In the genomic region with DNA sequence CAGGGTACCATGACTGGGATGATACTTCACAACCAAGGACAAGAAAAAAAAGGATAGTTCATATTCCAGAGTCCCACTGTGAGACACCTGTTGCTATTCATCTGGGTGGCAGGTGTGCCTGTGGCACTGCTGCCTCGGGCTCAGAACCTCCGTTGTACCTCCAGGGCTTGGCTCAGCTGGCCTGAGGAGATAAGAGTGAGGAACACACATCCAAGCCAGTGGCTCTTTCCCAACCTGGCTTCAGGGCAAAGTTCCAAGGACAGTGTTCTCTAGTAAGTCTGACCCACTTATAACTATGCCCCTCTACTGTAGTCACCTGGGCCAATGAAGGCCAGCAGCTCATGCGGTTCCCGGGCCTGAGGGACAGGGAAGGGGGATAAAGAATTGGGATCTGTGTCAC, we compare ENCODE assay signal across 19 mouse cellular contexts. TPM values are rescaled to one million over a fixed set of nuclear protein-coding genes. Genes with fewer than 3 reads are reported as not detected.
DNase-seq lines count a peak whose midpoint lies in the region; ATAC-seq lines count a peak whose summit lies in the region.
"Had no signal": no experiment of that assay in that cellular context is flagged by ENCODE, and none has a peak within 500 bp of the region (broad histone marks: within the 10 kb centered on the region; RNA-seq: fewer than 3 reads in every experiment).

No protein-coding gene starts in this region.

- 72% methylated on average over 4 of the region's 4 CpGs for WGBS in intestine, embryonic 16.5 days
- WGBS in intestine, embryonic 15.5 days: 81% methylated on average over 4 of the region's 4 CpGs
- WGBS in liver, embryonic 13.5 days (ENCODE audit: insufficient replicate concordance): 49% methylated on average over 4 of the region's 4 CpGs

- peak; percentile 50 for DNase-seq in liver, embryonic 13.5 days
- DNase-seq in yolk sac, embryonic 10.5 days (ENCODE audit: low spot score): peak; percentile 64
- no peak for DNase-seq in kidney, postnatal 36 days
- DNase-seq in cerebellum, adult 18-20 months: no peak
- DNase-seq: cerebellum, postnatal 14 days; layer of hippocampus, postnatal 36 days; lung, postnatal 36 days had no signal

- H3K27ac ChIP-seq in intestine, embryonic 16.5 days (ENCODE audit: low read length): peak overlapping the region; percentile 25
- H3K27ac ChIP-seq in intestine, embryonic 15.5 days: no peak overlapping the region
- peak overlapping the region; percentile 91 for H3K27ac ChIP-seq in liver, embryonic 13.5 days
- H3K27ac ChIP-seq: hindbrain, embryonic 15.5 days; midbrain, embryonic 13.5 days; neural tube, embryonic 12.5 days had no signal

- no peak overlapping the region for H3K4me2 ChIP-seq in intestine, embryonic 16.5 days (ENCODE audit: low read depth, low read length)
- H3K4me2 ChIP-seq in intestine, embryonic 15.5 days (replicated peaks): no peak overlapping the region
- peak overlapping the region; percentile 92 for H3K4me2 ChIP-seq in liver, embryonic 13.5 days
- H3K4me2 ChIP-seq: hindbrain, embryonic 15.5 days; neural tube, embryonic 12.5 days had no signal

- H3K36me3 ChIP-seq in intestine, embryonic 16.5 days (ENCODE audit: control insufficient read depth, insufficient read depth, low read length): peaks cover 4% of the 10 kb centered on the region; the same call in 1 of the 2 replicates
- peaks cover 8% of the 10 kb centered on the region; the same call in 1 of the 2 replicates for H3K36me3 ChIP-seq in intestine, embryonic 15.5 days
- peaks cover 82% of the 10 kb centered on the region for H3K36me3 ChIP-seq in erythroblast, embryonic 14.5 days (ENCODE audit: control insufficient read depth)
- H3K36me3 ChIP-seq in liver, embryonic 13.5 days: peaks cover 56% of the 10 kb centered on the region

- no peak overlapping the region for H3K9ac ChIP-seq in intestine, embryonic 16.5 days (ENCODE audit: low read depth, low read length)
- H3K9ac ChIP-seq in intestine, embryonic 15.5 days: no peak overlapping the region
- H3K9ac ChIP-seq in liver, embryonic 13.5 days: peak overlapping the region; percentile 86
- H3K9ac ChIP-seq: heart, embryonic 13.5 days; hindbrain, embryonic 15.5 days; midbrain, embryonic 13.5 days; neural tube, embryonic 12.5 days had no signal

- H3K9me3 ChIP-seq in intestine, embryonic 16.5 days (ENCODE audit: control insufficient read depth, low read length): no peaks in the 10 kb centered on the region
- H3K9me3 ChIP-seq in intestine, embryonic 15.5 days: no peaks in the 10 kb centered on the region
- H3K9me3 ChIP-seq in erythroblast, embryonic 14.5 days (ENCODE audit: control insufficient read depth, low read length): no peaks in the 10 kb centered on the region
- no peaks in the 10 kb centered on the region for H3K9me3 ChIP-seq in liver, embryonic 13.5 days (replicated peaks)
- H3K9me3 ChIP-seq: embryonic facial prominence, embryonic 10.5 days; heart, embryonic 13.5 days; hindbrain, embryonic 15.5 days; midbrain, embryonic 13.5 days; neural tube, embryonic 12.5 days had no signal

- H3K4me1 ChIP-seq in intestine, embryonic 16.5 days (ENCODE audit: control insufficient read depth, insufficient read depth, low read length): peaks cover 36% of the 10 kb centered on the region
- peaks cover 28% of the 10 kb centered on the region for H3K4me1 ChIP-seq in intestine, embryonic 15.5 days (replicated peaks)
- H3K4me1 ChIP-seq in erythroblast, embryonic 14.5 days (ENCODE audit: control insufficient read depth): peaks cover 92% of the 10 kb centered on the region
- peaks cover 86% of the 10 kb centered on the region for H3K4me1 ChIP-seq in liver, embryonic 13.5 days (replicated peaks)

- no peak for ATAC-seq in intestine, embryonic 16.5 days
- no peak for ATAC-seq in intestine, embryonic 15.5 days
- peak; percentile 59 for ATAC-seq in liver, embryonic 13.5 days (ENCODE audit: low read depth)
- ATAC-seq: midbrain, embryonic 13.5 days had no signal

- no peak overlapping the region for H3K4me3 ChIP-seq in intestine, embryonic 16.5 days (ENCODE audit: low read length)
- H3K4me3 ChIP-seq in intestine, embryonic 15.5 days (replicated peaks): no peak overlapping the region
- peak overlapping the region; percentile 78 for H3K4me3 ChIP-seq in erythroblast, embryonic 14.5 days (replicated peaks)
- H3K4me3 ChIP-seq in liver, embryonic 13.5 days (replicated peaks): peak overlapping the region; percentile 6; the same call in 1 of the 2 replicates
- H3K4me3 ChIP-seq: heart, embryonic 13.5 days; hindbrain, embryonic 15.5 days; midbrain, embryonic 13.5 days; neural tube, embryonic 12.5 days had no signal

- H3K27me3 ChIP-seq in intestine, embryonic 16.5 days (replicated peaks; ENCODE audit: control insufficient read depth, insufficient read depth, low read length): no peaks in the 10 kb centered on the region
- no peaks in the 10 kb centered on the region for H3K27me3 ChIP-seq in intestine, embryonic 15.5 days (replicated peaks)
- H3K27me3 ChIP-seq in erythroblast, embryonic 14.5 days (ENCODE audit: control insufficient read depth): no peaks in the 10 kb centered on the region
- no peaks in the 10 kb centered on the region for H3K27me3 ChIP-seq in liver, embryonic 13.5 days
- H3K27me3 ChIP-seq: CH12.LX; heart, embryonic 13.5 days; hindbrain, embryonic 15.5 days; midbrain, embryonic 13.5 days; neural tube, embryonic 12.5 days had no signal

RNA-seq across cellular contexts. Expression of gene Pmf1, which starts 1.6 kb away (rescaled TPM):
- polyA plus RNA-seq in intestine, embryonic 16.5 days (2015; fragmentation: Nextera tagmentation; extraction: Ambion mirVana): 112 and 129 TPM in 2 replicates
- 127 and 128 TPM in 2 replicates for polyA plus RNA-seq in intestine, embryonic 15.5 days (2015; fragmentation: Nextera tagmentation; extraction: Ambion mirVana)
- 40.0 and 42.2 TPM in 2 replicates for polyA plus RNA-seq in erythroblast, embryonic 14.5 days (2012)
- polyA plus RNA-seq in liver, embryonic 13.5 days (2015; fragmentation: Nextera tagmentation; extraction: Ambion mirVana): 97.1 and 105 TPM in 2 replicates

RNA-seq across cellular contexts. Expression of gene Slc25a44, which starts 13.3 kb away (rescaled TPM):
- polyA plus RNA-seq in intestine, embryonic 16.5 days (2015; fragmentation: Nextera tagmentation; extraction: Ambion mirVana): 20.4 and 21.8 TPM in 2 replicates
- polyA plus RNA-seq in intestine, embryonic 15.5 days (2015; fragmentation: Nextera tagmentation; extraction: Ambion mirVana): 17.2 and 17.3 TPM in 2 replicates
- polyA plus RNA-seq in erythroblast, embryonic 14.5 days (2012): 1.1 and 1.2 TPM in 2 replicates
- polyA plus RNA-seq in liver, embryonic 13.5 days (2015; fragmentation: Nextera tagmentation; extraction: Ambion mirVana): 10.4 and 13.2 TPM in 2 replicates

RNA-seq across cellular contexts. Expression of gene Bglap, which starts 27.4 kb away (rescaled TPM):
- 0.69 TPM in 1 of 2 replicates, not detected in the other for polyA plus RNA-seq in intestine, embryonic 16.5 days (2015; fragmentation: Nextera tagmentation; extraction: Ambion mirVana)
- polyA plus RNA-seq in intestine, embryonic 15.5 days (2015; fragmentation: Nextera tagmentation; extraction: Ambion mirVana): not detected in 2 replicates
- polyA plus RNA-seq in erythroblast, embryonic 14.5 days (2012): not detected in 2 replicates
- not detected in 2 replicates for polyA plus RNA-seq in liver, embryonic 13.5 days (2015; fragmentation: Nextera tagmentation; extraction: Ambion mirVana)
- polyA plus RNA-seq: embryonic facial prominence, embryonic 10.5 days; forebrain, embryonic 11.5 days; heart, embryonic 13.5 days; hindbrain, embryonic 15.5 days; limb, embryonic 11.5 days; midbrain, embryonic 13.5 days; neural tube, embryonic 12.5 days; stomach, embryonic 16.5 days had no signal

RNA-seq across cellular contexts. Expression of gene Bglap2, which starts 33.2 kb away (rescaled TPM):
- polyA plus RNA-seq in intestine, embryonic 16.5 days (2015; fragmentation: Nextera tagmentation; extraction: Ambion mirVana): not detected in 2 replicates
- not detected in 2 replicates for polyA plus RNA-seq in intestine, embryonic 15.5 days (2015; fragmentation: Nextera tagmentation; extraction: Ambion mirVana)
- polyA plus RNA-seq in erythroblast, embryonic 14.5 days (2012): not detected in 2 replicates
- not detected in 2 replicates for polyA plus RNA-seq in liver, embryonic 13.5 days (2015; fragmentation: Nextera tagmentation; extraction: Ambion mirVana)
- polyA plus RNA-seq: embryonic facial prominence, embryonic 10.5 days; forebrain, embryonic 11.5 days; heart, embryonic 13.5 days; hindbrain, embryonic 15.5 days; limb, embryonic 11.5 days; midbrain, embryonic 13.5 days; neural tube, embryonic 12.5 days had no signal

RNA-seq across cellular contexts. Expression of gene Bglap3, which starts 39.1 kb away (rescaled TPM):
- 2.2 and 5.3 TPM in 2 replicates for polyA plus RNA-seq in intestine, embryonic 16.5 days (2015; fragmentation: Nextera tagmentation; extraction: Ambion mirVana)
- 1.3 and 2.7 TPM in 2 replicates for polyA plus RNA-seq in intestine, embryonic 15.5 days (2015; fragmentation: Nextera tagmentation; extraction: Ambion mirVana)
- not detected in 2 replicates for polyA plus RNA-seq in erythroblast, embryonic 14.5 days (2012)
- 0.17 and 0.29 TPM in 2 replicates for polyA plus RNA-seq in liver, embryonic 13.5 days (2015; fragmentation: Nextera tagmentation; extraction: Ambion mirVana)
- polyA plus RNA-seq: forebrain, embryonic 11.5 days; heart, embryonic 13.5 days; hindbrain, embryonic 15.5 days; limb, embryonic 11.5 days; midbrain, embryonic 13.5 days; neural tube, embryonic 12.5 days had no signal

Comparison
In these comparisons a context has a peak if more than half of its experiments do, and no peak if none do; other contexts are left out.
1. H3K4me3 ChIP-seq: peak in erythroblast, embryonic 14.5 days (single experiment) and liver, embryonic 13.5 days (single experiment); none in intestine, embryonic 16.5 days (single experiment) and intestine, embryonic 15.5 days (single experiment).
2. DNase-seq: peak in liver, embryonic 13.5 days (single experiment) and yolk sac, embryonic 10.5 days (single experiment); none in kidney, postnatal 36 days (0 of 2) and cerebellum, adult 18-20 months (0 of 2).